Mouse (Mus musculus) gastrocnemius, postnatal 4 days (tissue): ENCODE results near the gene Steap3. TPM values are rescaled to one million over a fixed set of nuclear protein-coding genes. Genes with fewer than 3 reads are reported as not detected.

Experiments used
- DNase-seq, 2 experiments: peaks; one replicate each; pipeline ENCODE4 v3.0.0; 2021 to 2022; ENCODE audit warnings: low spot score in 2 of 2, mixed read lengths in 2 of 2
- total RNA-seq, 2 experiments: library from RNA; stranded (reverse); gene quantifications; 2 replicates each; pipeline ENCODE4 v1.2.3; 2021

The Steap3 gene
- total RNA-seq, 2 experiments from 2014 or later, result 44.1 to 46.3 TPM

GRCm38 (mm10) chr1:120252519-120253160, 19.9 kb downstream of the Steap3 start:
- no peak for DNase-seq

- DNase-seq, result no peak
Measured at GRCm38 (mm10) chr1:120251193-120251592, 21.3 kb downstream of the Steap3 start.

GRCm38 (mm10) chr1:120250586-120250985, 21.9 kb downstream of the Steap3 start:
- DNase-seq, result no peak

- no peak for DNase-seq
Measured at GRCm38 (mm10) chr1:120249842-120250241, 22.7 kb downstream of the Steap3 start.

- DNase-seq, result peak; percentile 59 to 86
Measured at GRCm38 (mm10) chr1:120248156-120248555, 24.3 kb downstream of the Steap3 start.

- no peak for DNase-seq
Measured at GRCm38 (mm10) chr1:120247351-120247750, 25.2 kb downstream of the Steap3 start.

GRCm38 (mm10) chr1:120246946-120247345, 25.6 kb downstream of the Steap3 start:
- no peak for DNase-seq

- peak in 1 of 2 experiments; percentile 57 for DNase-seq
Measured at GRCm38 (mm10) chr1:120245661-120246131, 26.8 kb downstream of the Steap3 start.

GRCm38 (mm10) chr1:120244646-120245045, 27.9 kb downstream of the Steap3 start:
- no peak for DNase-seq

- DNase-seq, result no peak
Measured at GRCm38 (mm10) chr1:120243987-120244386, 28.5 kb downstream of the Steap3 start.

- DNase-seq, result no peak
Measured at GRCm38 (mm10) chr1:120237068-120237467, 35.4 kb downstream of the Steap3 start.

GRCm38 (mm10) chr1:120236424-120236823, 36.1 kb downstream of the Steap3 start:
- no peak for DNase-seq

- no peak for DNase-seq
Measured at GRCm38 (mm10) chr1:120235631-120236215, 36.8 kb downstream of the Steap3 start.

GRCm38 (mm10) chr1:120232170-120232569, 40.3 kb downstream of the Steap3 start:
- no peak for DNase-seq

- DNase-seq, result no peak
Measured at GRCm38 (mm10) chr1:120231334-120231733, 41.2 kb downstream of the Steap3 start.

GRCm38 (mm10) chr1:120229723-120230471, 42.6 kb downstream of the Steap3 start:
- DNase-seq, result peak in 1 of 2 experiments; percentile 53

GRCm38 (mm10) chr1:120223613-120224012, 48.9 kb downstream of the Steap3 start:
- no peak for DNase-seq

- DNase-seq, result peak in 1 of 2 experiments; percentile 36
Measured at GRCm38 (mm10) chr1:120221285-120221684, 51.2 kb downstream of the Steap3 start.

- no peak for DNase-seq
Measured at GRCm38 (mm10) chr1:120220841-120221240, 51.7 kb downstream of the Steap3 start.

GRCm38 (mm10) chr1:120208502-120209230, 63.8 kb downstream of the Steap3 start:
- no peak for DNase-seq

- DNase-seq, result no peak
Measured at GRCm38 (mm10) chr1:120207568-120207967, 64.9 kb downstream of the Steap3 start.
